Mouse (Mus musculus) c-Kit-positive CD71-positive TER-119-negative erythroid progenitor cells, embryonic 14.5 days (primary cell): ENCODE measurements around the gene Arhgef39.

Experiments
- DNase-seq: peaks from one replicate; pipeline ENCODE4 v3.0.0-alpha.2; 2013; ENCODE audit warnings: low read depth

Arhgef39 gene

GRCm38 (mm10) chr4:43478906-43479832 lies 20.3 kb downstream of the Arhgef39 start:
- peak; percentile 68 for DNase-seq

GRCm38 (mm10) chr4:43478534-43478858 lies 21.0 kb downstream of the Arhgef39 start:
- DNase-seq: no peak

GRCm38 (mm10) chr4:43477857-43478533 lies 21.5 kb downstream of the Arhgef39 start:
- peak; percentile 91 for DNase-seq

- DNase-seq: no peak
These were observed 22.9 kb downstream of the Arhgef39 start for GRCm38 (mm10) chr4:43476604-43477003.

GRCm38 (mm10) chr4:43473636-43474035 lies 25.9 kb downstream of the Arhgef39 start:
- no peak for DNase-seq

- DNase-seq: no peak
These were observed 29.2 kb downstream of the Arhgef39 start for GRCm38 (mm10) chr4:43470301-43470700.

- no peak for DNase-seq
These were observed 32.6 kb downstream of the Arhgef39 start for GRCm38 (mm10) chr4:43466872-43467271.

GRCm38 (mm10) chr4:43465935-43466334 lies 33.6 kb downstream of the Arhgef39 start:
- no peak for DNase-seq

- DNase-seq: no peak
These were observed 36.4 kb downstream of the Arhgef39 start for GRCm38 (mm10) chr4:43463102-43463501.

GRCm38 (mm10) chr4:43457124-43457523 lies 42.4 kb downstream of the Arhgef39 start:
- no peak for DNase-seq

- DNase-seq: no peak
These were observed 43.0 kb downstream of the Arhgef39 start for GRCm38 (mm10) chr4:43456470-43456869.

GRCm38 (mm10) chr4:43454041-43454836 lies 45.3 kb downstream of the Arhgef39 start, which contains the start of gene Cd72:
Gene Cd72 (minus strand): TSS chr4:43454628.
- no peak for DNase-seq

GRCm38 (mm10) chr4:43453413-43453812 lies 46.1 kb downstream of the Arhgef39 start:
- no peak for DNase-seq

GRCm38 (mm10) chr4:43452315-43452714 lies 47.2 kb downstream of the Arhgef39 start:
- no peak for DNase-seq

GRCm38 (mm10) chr4:43448554-43448953 lies 50.9 kb downstream of the Arhgef39 start:
- no peak for DNase-seq

- no peak for DNase-seq
These were observed 52.2 kb downstream of the Arhgef39 start for GRCm38 (mm10) chr4:43447251-43447650.
